Mouse (Mus musculus) small intestine, adult 2 months (tissue): ENCODE measurements around the gene Samd10. TPM values are rescaled to one million over a fixed set of nuclear protein-coding genes. Genes with fewer than 3 reads are reported as not detected.
A peak's percentile ranks its signal among the peaks of the same experiment; 100 is the strongest.

ENCODE experiments used
- H3K27ac ChIP-seq: fragments of 200-500 bp; 2 replicates; pipeline ENCODE4 v1.5.1; 2012; ENCODE audit warnings: low read depth, low read length, control low read depth, inconsistent platforms; ENCODE audit not compliant: insufficient read depth
- H3K27me3 ChIP-seq: fragments of 200-500 bp; 2 replicates; pipeline ENCODE4 v1.6.1; 2012; ENCODE audit warnings: mild to moderate bottlenecking, moderate library complexity, low read length, inconsistent platforms; ENCODE audit not compliant: control insufficient read depth, insufficient read depth
- H3K36me3 ChIP-seq: fragments of 200-500 bp; 2 replicates; pipeline ENCODE4 v1.6.1; 2012; ENCODE audit warnings: mild to moderate bottlenecking, low read length, control low read depth, inconsistent platforms; ENCODE audit not compliant: control insufficient read depth, insufficient read depth
- H3K4me1 ChIP-seq: fragments of 200-500 bp; 2 replicates; pipeline ENCODE4 v1.6.1; 2012; ENCODE audit warnings: low read length, inconsistent platforms, mixed read lengths; ENCODE audit not compliant: control insufficient read depth, insufficient read depth, insufficient read length
- H3K4me3 ChIP-seq: fragments of 200-500 bp; 2 replicates; pipeline ENCODE4 v1.5.1; 2012; ENCODE audit warnings: low read depth, mild to moderate bottlenecking, control low read depth, inconsistent platforms, low read length, moderate library complexity
- CTCF ChIP-seq: fragments of 200-500 bp; IDR thresholded peaks from 2 replicates; pipeline ENCODE4 v1.5.1; 2012; ENCODE audit warnings: low read depth, mild to moderate bottlenecking, control low read depth, inconsistent platforms, low read length, moderate library complexity, mixed read lengths; ENCODE audit not compliant: insufficient replicate concordance, insufficient read length; ENCODE audit errors: extremely low read depth
- POLR2A ChIP-seq: fragments of 200-500 bp; IDR thresholded peaks from 2 replicates; pipeline ENCODE4 v1.6.1; 2012; ENCODE audit warnings: low read depth, mild to moderate bottlenecking, control low read depth, inconsistent platforms, low read length, moderate library complexity
- WGBS: fragments of 180-500 bp; shearing (Covaris S2); methylation state at CpG from one replicate; pipeline ENCODE4 v1.1.7; 2018; 5-methylcytosine and 5-hydroxymethylcytosine counted together
- polyA plus RNA-seq: library from polyadenylated mRNA; depleted of rRNA; stranded (reverse); fragments of >200 nt; gene quantifications from 2 replicates; pipeline ENCODE4 v1.2.3, GENCODE M21; 2012; rRNA removed

Gene Samd10
- polyA plus RNA-seq = 13.6 and 26.0 TPM in 2 replicates

GRCm38 (mm10) chr2:181598454-181599351, at the start of gene Samd10:
Gene Samd10, minus strand, starts transcription at chr2:181599212.
- 1% methylated on average over 71 of the region's 71 CpGs for WGBS
- Histone ChIP-seq H3K27ac (peak within 1 kb of the TSS; percentile 96), H3K4me1 (peaks cover 12% of the 10 kb centered on the region; the same call in 1 of the 2 replicates), H3K27me3 (no peaks in the 10 kb centered on the region), H3K36me3 (peaks cover 3% of the 10 kb centered on the region; the same call in 1 of the 2 replicates), H3K4me3 (peak within 1 kb of the TSS; percentile 84)
- peak; percentile 17; the same call in 1 of the 2 replicates for TF ChIP-seq CTCF
- TF ChIP-seq POLR2A = peak; percentile 57; the same call in 1 of the 2 replicates

GRCm38 (mm10) chr2:181646626-181647472, 47.8 kb upstream of the Samd10 start:
- Histone ChIP-seq H3K27me3 (no peaks in the 10 kb centered on the region), H3K36me3 (peaks cover 55% of the 10 kb centered on the region), H3K4me1 (peaks cover 10% of the 10 kb centered on the region), H3K27ac (peak overlapping the region; percentile 69; the same call in 1 of the 2 replicates), H3K4me3 (no peak overlapping the region)
- TF ChIP-seq CTCF = no peak
- TF ChIP-seq POLR2A = no peak
- WGBS = 39% methylated on average over 6 of the region's 6 CpGs

GRCm38 (mm10) chr2:181645666-181646065, 46.7 kb upstream of the Samd10 start:
- no peaks in the 10 kb centered on the region for H3K27me3 ChIP-seq
- WGBS = 92% methylated on average over 3 of the region's 3 CpGs
- no peak overlapping the region for H3K4me3 ChIP-seq
- H3K36me3 ChIP-seq = peaks cover 59% of the 10 kb centered on the region
- no peak overlapping the region for H3K27ac ChIP-seq
- H3K4me1 ChIP-seq = peaks cover 10% of the 10 kb centered on the region
- no peak for TF ChIP-seq CTCF
- TF ChIP-seq POLR2A = no peak

GRCm38 (mm10) chr2:181644361-181644760, 45.3 kb upstream of the Samd10 start:
- peaks cover 52% of the 10 kb centered on the region for H3K36me3 ChIP-seq
- no peak overlapping the region for H3K27ac ChIP-seq
- WGBS = 87% methylated on average over 2 of the region's 2 CpGs
- TF ChIP-seq POLR2A (no peak), CTCF (peak; percentile 51; the same call in 1 of the 2 replicates)
- no peak overlapping the region for H3K4me3 ChIP-seq
- H3K27me3 ChIP-seq = no peaks in the 10 kb centered on the region
- peaks cover 8% of the 10 kb centered on the region for H3K4me1 ChIP-seq

GRCm38 (mm10) chr2:181635865-181636264, 36.9 kb upstream of the Samd10 start:
- 86% methylated on average over 3 of the region's 3 CpGs for WGBS
- Histone ChIP-seq H3K36me3 (peaks cover 71% of the 10 kb centered on the region), H3K4me1 (no peaks in the 10 kb centered on the region), H3K27ac (no peak overlapping the region), H3K4me3 (no peak overlapping the region), H3K27me3 (no peaks in the 10 kb centered on the region)
- no peak for TF ChIP-seq POLR2A

GRCm38 (mm10) chr2:181632624-181633023, 33.6 kb upstream of the Samd10 start:
- no peak overlapping the region for H3K4me3 ChIP-seq
- WGBS = 97% methylated on average over 6 of the region's 6 CpGs
- H3K4me1 ChIP-seq = no peaks in the 10 kb centered on the region
- TF ChIP-seq POLR2A (no peak), CTCF (no peak)
- no peaks in the 10 kb centered on the region for H3K27me3 ChIP-seq
- no peak overlapping the region for H3K27ac ChIP-seq
- H3K36me3 ChIP-seq = peaks cover 66% of the 10 kb centered on the region

- no peak overlapping the region for H3K27ac ChIP-seq
- no peak overlapping the region for H3K4me3 ChIP-seq
- H3K27me3 ChIP-seq = no peaks in the 10 kb centered on the region
- H3K36me3 ChIP-seq = peaks cover 46% of the 10 kb centered on the region
- H3K4me1 ChIP-seq = no peaks in the 10 kb centered on the region
- TF ChIP-seq CTCF = no peak
- TF ChIP-seq POLR2A = no peak
Measured at GRCm38 (mm10) chr2:181628471-181628870, 29.5 kb upstream of the Samd10 start.
